Mouse (Mus musculus): ENCODE results near the gene Flt4. TPM values are rescaled to one million over a fixed set of nuclear protein-coding genes. Genes with fewer than 3 reads are reported as not detected.

Flt4 gene
- polyA plus RNA-seq, 1 experiment from 2014 or later = 3.6 TPM

Other genes with a start within 250 kb of the Flt4 start
- gene Olfr1389, start 186.2 kb upstream of the Flt4 start, polyA plus RNA-seq (2014; fragmentation: Nextera tagmentation; extraction: Ambion mirVana) = not detected in 2 replicates
- 0.22 and 0.38 TPM in 2 replicates for gene Olfr1388, start 172.6 kb upstream of the Flt4 start, polyA plus RNA-seq (2014; fragmentation: Nextera tagmentation; extraction: Ambion mirVana)
- gene Olfr1387, start 153.9 kb upstream of the Flt4 start, polyA plus RNA-seq (2014; fragmentation: Nextera tagmentation; extraction: Ambion mirVana) = not detected in 2 replicates
- gene Olfr1386, start 144.2 kb upstream of the Flt4 start, polyA plus RNA-seq (2014; fragmentation: Nextera tagmentation; extraction: Ambion mirVana) = not detected in 2 replicates
- not detected in 2 replicates for gene Olfr1385, start 120.2 kb upstream of the Flt4 start, polyA plus RNA-seq (2014; fragmentation: Nextera tagmentation; extraction: Ambion mirVana)
- not detected in 2 replicates for gene Olfr1384, start 102.5 kb upstream of the Flt4 start, polyA plus RNA-seq (2014; fragmentation: Nextera tagmentation; extraction: Ambion mirVana)
- gene Olfr1383, start 89.6 kb upstream of the Flt4 start, polyA plus RNA-seq (2014; fragmentation: Nextera tagmentation; extraction: Ambion mirVana) = not detected in 2 replicates
- not detected in 2 replicates for gene Olfr1382, start 81.0 kb upstream of the Flt4 start, polyA plus RNA-seq (2014; fragmentation: Nextera tagmentation; extraction: Ambion mirVana)
- not detected in 2 replicates for gene Olfr1381, start 65.8 kb upstream of the Flt4 start, polyA plus RNA-seq (2014; fragmentation: Nextera tagmentation; extraction: Ambion mirVana)
- not detected in 2 replicates for gene Olfr1380, start 52.4 kb upstream of the Flt4 start, polyA plus RNA-seq (2014; fragmentation: Nextera tagmentation; extraction: Ambion mirVana)
- gene Scgb3a1, start 54.3 kb downstream of the Flt4 start, polyA plus RNA-seq (2014; fragmentation: Nextera tagmentation; extraction: Ambion mirVana) = not detected in 2 replicates
- 49.9 and 56.5 TPM in 2 replicates for gene Cnot6, start 103.5 kb downstream of the Flt4 start, polyA plus RNA-seq (2014; fragmentation: Nextera tagmentation; extraction: Ambion mirVana)
- gene Gfpt2, start 184.9 kb downstream of the Flt4 start, polyA plus RNA-seq (2014; fragmentation: Nextera tagmentation; extraction: Ambion mirVana) = 26.1 and 28.1 TPM in 2 replicates
- gene Mapk9, start 237.5 kb downstream of the Flt4 start, polyA plus RNA-seq (2014; fragmentation: Nextera tagmentation; extraction: Ambion mirVana) = 43.1 and 43.7 TPM in 2 replicates